Mouse (Mus musculus): Measurements from ENCODE around the gene Ptdss2. TPM values are rescaled to one million over a fixed set of nuclear protein-coding genes. Genes with fewer than 3 reads are reported as not detected.
A peak's percentile ranks its signal among the peaks of the same experiment; 100 is the strongest.

Gene Ptdss2
- polyA plus RNA-seq, 1 experiment from 2014 or later: 15.6 TPM

GRCm38 (mm10) chr7:141099911-141100691, 22.1 kb upstream of the Ptdss2 start, which contains the start of gene Sigirr:
Gene Sigirr (minus strand): TSS chr7:141100572.
- Histone ChIP-seq H3K36me3 (ENCODE audit: inconsistent target) (no peaks in the 10 kb centered on the region), H3K79me2 (ENCODE audit: inconsistent target) (no peaks in the 10 kb centered on the region), H3K27ac (no peak within 1 kb of the TSS), H3K4me3 (ENCODE audit: inconsistent target) (no peak within 1 kb of the TSS)
- WGBS (ENCODE audit: missing documents): 11% methylated on average over 56 of the region's 56 CpGs

- Histone ChIP-seq H3K27ac (no peak overlapping the region), H3K4me3 (ENCODE audit: inconsistent target) (no peak overlapping the region), H3K79me2 (ENCODE audit: inconsistent target) (no peaks in the 10 kb centered on the region), H3K36me3 (ENCODE audit: inconsistent target) (no peaks in the 10 kb centered on the region)
- WGBS (ENCODE audit: missing documents): 78% methylated on average over 3 of the region's 3 CpGs
Observed at GRCm38 (mm10) chr7:141103161-141103560, 19.0 kb upstream of the Ptdss2 start.

DNA sequence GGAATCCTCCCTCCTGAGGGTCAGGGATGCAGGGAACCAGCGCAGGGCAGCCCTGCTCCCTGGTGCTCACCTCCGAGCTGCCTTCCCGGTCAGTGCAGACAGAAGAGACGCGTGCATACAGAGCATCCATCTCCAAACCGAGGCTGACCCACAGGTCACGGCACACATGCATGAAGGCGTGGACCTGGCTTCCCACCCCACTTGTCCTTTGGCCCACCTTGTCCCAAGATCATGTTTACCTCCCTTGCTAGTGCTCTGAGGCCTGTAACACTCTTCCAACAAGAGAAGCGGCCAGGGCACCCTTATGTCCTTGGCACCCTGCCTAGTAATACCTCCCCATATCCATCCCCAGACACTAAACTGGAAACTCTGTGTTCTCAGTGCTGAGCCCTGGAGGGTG, 6.3 kb upstream of the Ptdss2 start:
- 96% methylated on average over 9 of the region's 9 CpGs for whole genome bisulfite sequencing (ENCODE audit: missing documents)
- Histone ChIP-seq H3K36me3 (ENCODE audit: inconsistent target) (no peaks in the 10 kb centered on the region), H3K79me2 (ENCODE audit: inconsistent target) (no peaks in the 10 kb centered on the region), H3K4me3 (ENCODE audit: inconsistent target) (no peak overlapping the region), H3K27ac (no peak overlapping the region)

- H3K27ac ChIP-seq: no peak within 1 kb of the TSS
- H3K79me2 ChIP-seq (ENCODE audit: inconsistent target): no peaks in the 10 kb centered on the region
- WGBS (ENCODE audit: missing documents): 84% methylated on average over 8 of the region's 9 CpGs
- no peaks in the 10 kb centered on the region for H3K36me3 ChIP-seq (ENCODE audit: inconsistent target)
- H3K4me3 ChIP-seq (ENCODE audit: inconsistent target): no peak within 1 kb of the TSS
Observed at GRCm38 (mm10) chr7:141117636-141118035, 4.5 kb upstream of the Ptdss2 start, which contains the start of gene Ano9. Gene Ano9 (minus strand): TSS chr7:141117806.

GRCm38 (mm10) chr7:141119487-141119886, 2.7 kb upstream of the Ptdss2 start:
- Histone ChIP-seq H3K36me3 (ENCODE audit: inconsistent target) (no peaks in the 10 kb centered on the region), H3K27ac (no peak overlapping the region)
- 97% methylated on average over 3 of the region's 3 CpGs for WGBS (ENCODE audit: missing documents)

GRCm38 (mm10) chr7:141120605-141121004, 1.6 kb upstream of the Ptdss2 start:
- H3K4me3 ChIP-seq (ENCODE audit: inconsistent target): no peak overlapping the region
- H3K27ac ChIP-seq: no peak overlapping the region
- WGBS (ENCODE audit: missing documents): 81% methylated on average over 3 of the region's 3 CpGs
- H3K79me2 ChIP-seq (ENCODE audit: inconsistent target): no peaks in the 10 kb centered on the region
- H3K36me3 ChIP-seq (ENCODE audit: inconsistent target): no peaks in the 10 kb centered on the region

More at GRCm38 (mm10) chr7:141119487-141119886, 2.7 kb upstream of the Ptdss2 start:
- no peaks in the 10 kb centered on the region for H3K79me2 ChIP-seq (ENCODE audit: inconsistent target)
- no peak overlapping the region for H3K4me3 ChIP-seq (ENCODE audit: inconsistent target)

DNA sequence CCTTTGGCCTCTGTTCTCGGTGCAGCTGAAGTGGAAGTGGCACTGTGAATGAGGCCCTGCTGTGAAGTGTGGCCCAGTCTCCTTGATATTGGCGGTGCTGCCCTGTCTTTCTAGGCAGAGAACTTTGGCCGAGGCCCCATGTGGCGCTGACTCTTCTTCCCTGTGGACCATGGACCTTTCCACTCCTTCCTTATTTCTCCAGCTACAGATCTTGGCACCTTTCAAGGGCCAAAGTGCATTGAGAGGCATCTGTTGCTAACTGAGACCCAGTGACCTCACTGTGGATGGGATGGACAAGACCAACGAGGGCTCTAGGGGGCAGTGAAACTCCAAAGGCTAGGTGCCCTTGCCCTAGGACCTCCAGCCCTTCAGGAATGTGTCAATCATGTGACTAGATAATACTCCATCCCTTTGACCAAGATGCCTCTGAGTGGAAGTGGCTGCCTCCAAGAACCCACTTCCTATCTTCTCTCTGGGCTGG, 1.1 kb upstream of the Ptdss2 start:
- Histone ChIP-seq H3K27ac (no peak overlapping the region), H3K4me3 (ENCODE audit: inconsistent target) (no peak overlapping the region), H3K36me3 (ENCODE audit: inconsistent target) (no peaks in the 10 kb centered on the region), H3K79me2 (ENCODE audit: inconsistent target) (no peaks in the 10 kb centered on the region)
- 85% methylated on average over 5 of the region's 5 CpGs for WGBS (ENCODE audit: missing documents)

DNA sequence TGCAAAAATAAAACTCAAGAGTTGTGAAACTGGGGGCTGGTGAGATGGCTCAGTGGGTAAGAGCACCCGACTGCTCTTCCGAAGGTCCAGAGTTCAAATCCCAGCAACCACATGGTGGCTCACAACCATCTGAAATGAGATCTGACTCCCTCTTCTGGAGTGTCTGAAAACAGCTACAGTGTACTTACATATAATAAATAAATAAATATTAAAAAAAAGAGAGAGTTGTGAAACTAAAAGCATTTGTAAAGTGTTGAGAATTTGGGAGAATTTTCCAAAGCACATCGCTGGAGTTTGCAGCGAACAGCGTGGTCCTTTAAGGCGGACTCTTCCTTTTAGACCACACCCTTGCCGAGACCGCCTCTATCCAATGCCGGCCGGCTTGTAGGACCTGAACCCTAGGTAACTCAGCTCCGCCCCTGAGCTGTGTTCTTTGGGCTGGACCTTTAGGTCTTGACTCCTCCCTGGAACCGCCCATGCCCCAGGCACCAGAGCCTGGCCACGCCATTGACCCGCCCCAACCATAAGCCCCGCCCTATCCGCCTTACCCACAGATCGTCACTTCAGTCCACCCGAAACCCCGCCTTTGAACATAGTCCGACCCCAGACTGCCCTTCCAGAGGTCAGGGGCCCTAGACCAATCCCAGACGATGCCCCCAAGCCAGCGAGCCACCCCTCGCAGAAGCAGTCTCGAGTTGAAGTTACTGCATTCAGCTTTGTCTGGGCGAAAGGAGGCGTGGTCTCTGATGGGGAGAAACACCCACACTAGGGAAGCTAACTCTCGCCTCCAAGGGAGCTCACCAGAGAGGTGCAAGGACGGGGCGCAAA, 721 bp downstream of the Ptdss2 start:
- WGBS (ENCODE audit: missing documents): under 1% methylated on average over 27 of the region's 29 CpGs
- peak overlapping the region; percentile 59 for H3K4me3 ChIP-seq (ENCODE audit: inconsistent target)
- no peaks in the 10 kb centered on the region for H3K79me2 ChIP-seq (ENCODE audit: inconsistent target)
- no peaks in the 10 kb centered on the region for H3K36me3 ChIP-seq (ENCODE audit: inconsistent target)
- peak overlapping the region; percentile 54 for H3K27ac ChIP-seq

DNA sequence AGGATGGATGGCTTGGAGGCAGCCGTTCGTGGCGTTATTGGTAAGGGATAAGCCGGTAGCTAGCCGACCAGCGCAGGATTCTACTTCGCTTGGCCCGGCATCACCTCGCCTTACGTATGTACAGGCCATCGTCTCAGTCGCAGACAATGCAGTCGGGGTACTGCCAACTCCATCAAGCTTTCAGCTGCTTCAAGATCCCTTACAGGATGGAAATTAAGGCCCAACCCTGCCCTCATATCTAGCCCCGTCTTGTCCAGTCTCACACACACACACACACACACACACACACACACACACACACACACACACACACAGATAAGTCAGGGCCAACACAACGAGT, 1.3 kb downstream of the Ptdss2 start:
- WGBS (ENCODE audit: missing documents): 5% methylated on average over 15 of the region's 15 CpGs
- peak overlapping the region; percentile 54 for H3K27ac ChIP-seq
- H3K4me3 ChIP-seq (ENCODE audit: inconsistent target): peak overlapping the region; percentile 59
- H3K36me3 ChIP-seq (ENCODE audit: inconsistent target): no peaks in the 10 kb centered on the region
- H3K79me2 ChIP-seq (ENCODE audit: inconsistent target): no peaks in the 10 kb centered on the region

GRCm38 (mm10) chr7:141131024-141131820, 9.0 kb downstream of the Ptdss2 start:
- Histone ChIP-seq H3K27ac (0 out of 2 replicates have a peak overlapping the region, but pooled peaks have one; percentile 25), H3K4me3 (ENCODE audit: inconsistent target) (peak overlapping the region; percentile 82), H3K79me2 (ENCODE audit: inconsistent target) (peaks cover 16% of the 10 kb centered on the region; the same call in 1 of the 2 replicates), H3K36me3 (ENCODE audit: inconsistent target) (peaks cover 9% of the 10 kb centered on the region; the same call in 1 of the 2 replicates)
- under 1% methylated on average over 59 of the region's 59 CpGs for WGBS (ENCODE audit: missing documents)

DNA sequence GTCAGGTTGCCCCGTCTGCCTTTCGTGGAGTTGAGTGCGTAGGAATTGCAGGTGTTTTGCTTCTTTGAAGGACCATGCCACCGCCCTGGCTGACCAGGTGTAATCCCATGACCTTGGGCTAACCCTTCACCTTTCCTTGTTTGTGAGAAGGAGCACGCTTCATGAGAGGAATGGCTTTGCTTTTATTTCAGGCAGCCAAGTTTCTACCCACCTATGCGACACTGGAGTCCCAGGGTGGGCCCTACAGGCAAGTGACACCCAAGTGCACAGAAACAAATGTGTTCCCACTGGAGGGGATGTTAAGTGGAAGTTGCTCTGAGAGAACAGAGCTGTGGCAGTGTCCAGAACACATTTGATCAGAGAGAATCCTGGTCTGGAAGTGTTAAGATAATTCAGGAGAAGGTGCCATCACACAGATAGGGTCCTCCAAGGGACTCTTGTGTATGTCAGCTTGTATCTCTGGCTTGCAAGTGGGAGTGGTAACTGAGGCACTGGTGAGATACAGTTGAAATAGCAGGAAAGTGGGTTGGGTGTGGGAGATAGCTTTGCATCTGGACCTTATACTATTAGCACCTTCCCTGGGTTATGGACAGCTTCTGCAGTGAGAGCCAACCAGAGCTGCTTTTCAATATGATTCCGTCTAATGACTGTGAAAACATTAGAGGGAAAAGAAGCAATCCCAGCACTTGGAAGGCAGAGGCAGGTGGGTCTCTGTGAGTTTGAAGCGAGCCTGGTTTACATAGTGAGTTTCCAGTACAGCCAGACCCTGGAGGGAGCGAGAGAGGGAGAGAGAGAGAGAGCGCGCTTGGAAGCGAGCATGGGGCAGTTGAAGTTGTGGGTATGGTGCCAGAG, 9.9 kb downstream of the Ptdss2 start:
- 73% methylated on average over 12 of the region's 12 CpGs for WGBS (ENCODE audit: missing documents)
- peak overlapping the region; percentile 82 for H3K4me3 ChIP-seq (ENCODE audit: inconsistent target)
- peaks cover 16% of the 10 kb centered on the region; the same call in 1 of the 2 replicates for H3K79me2 ChIP-seq (ENCODE audit: inconsistent target)
- H3K27ac ChIP-seq: 0 out of 2 replicates have a peak overlapping the region, but pooled peaks have one; percentile 25
- peaks cover 17% of the 10 kb centered on the region; the same call in 1 of the 2 replicates for H3K36me3 ChIP-seq (ENCODE audit: inconsistent target)

- WGBS (ENCODE audit: missing documents): 98% methylated on average over 3 of the region's 4 CpGs
- no peak overlapping the region for H3K4me3 ChIP-seq (ENCODE audit: inconsistent target)
- no peak overlapping the region for H3K27ac ChIP-seq
- H3K36me3 ChIP-seq (ENCODE audit: inconsistent target): peaks cover 7% of the 10 kb centered on the region; the same call in 1 of the 2 replicates
- H3K79me2 ChIP-seq (ENCODE audit: inconsistent target): no peaks in the 10 kb centered on the region
Observed at GRCm38 (mm10) chr7:141141326-141141725, 19.1 kb downstream of the Ptdss2 start.

- Histone ChIP-seq H3K36me3 (ENCODE audit: inconsistent target) (peaks cover 8% of the 10 kb centered on the region; the same call in 1 of the 2 replicates), H3K27ac (no peak overlapping the region)
- WGBS (ENCODE audit: missing documents): 59% methylated on average over 5 of the region's 5 CpGs
Observed at GRCm38 (mm10) chr7:141143112-141143511, 20.9 kb downstream of the Ptdss2 start.

More at GRCm38 (mm10) chr7:141143112-141143511, 20.9 kb downstream of the Ptdss2 start:
- Histone ChIP-seq H3K79me2 (ENCODE audit: inconsistent target) (no peaks in the 10 kb centered on the region), H3K4me3 (ENCODE audit: inconsistent target) (no peak overlapping the region)

All from macrophage (primary cell).